Mouse (Mus musculus): ENCODE data around the gene Klhl29.

The Klhl29 gene

GRCm38 (mm10) chr12:5166141-5166540 is 209.3 kb downstream of the Klhl29 start:
- peak; percentile 77 to 78 for DNase-seq

GRCm38 (mm10) chr12:5165411-5165810 is 210.1 kb downstream of the Klhl29 start:
- DNase-seq, result no peak

- no peak for DNase-seq
Measured at GRCm38 (mm10) chr12:5162672-5163071, 212.8 kb downstream of the Klhl29 start.

- DNase-seq, result no peak
Measured at GRCm38 (mm10) chr12:5161631-5162030, 213.9 kb downstream of the Klhl29 start.

GRCm38 (mm10) chr12:5157931-5158481 is 217.5 kb downstream of the Klhl29 start:
- peak; percentile 51 to 54 for DNase-seq

GRCm38 (mm10) chr12:5157021-5157681 is 218.3 kb downstream of the Klhl29 start:
- peak; percentile 78 to 84 for DNase-seq

GRCm38 (mm10) chr12:5155177-5155576 is 220.3 kb downstream of the Klhl29 start:
- DNase-seq, result no peak

GRCm38 (mm10) chr12:5151859-5152258 is 223.6 kb downstream of the Klhl29 start:
- DNase-seq, result peak; percentile 66 to 70

- DNase-seq, result no peak
Measured at GRCm38 (mm10) chr12:5147346-5148035, 228.0 kb downstream of the Klhl29 start.

GRCm38 (mm10) chr12:5143903-5144781 is 231.3 kb downstream of the Klhl29 start:
- DNase-seq, result no peak

- no peak for DNase-seq
Measured at GRCm38 (mm10) chr12:5143224-5143623, 232.3 kb downstream of the Klhl29 start.

GRCm38 (mm10) chr12:5142776-5143175 is 232.7 kb downstream of the Klhl29 start:
- peak; percentile 93 to 96 for DNase-seq

- DNase-seq, result peak; percentile 42 to 49
Measured at GRCm38 (mm10) chr12:5141040-5141439, 234.4 kb downstream of the Klhl29 start.

GRCm38 (mm10) chr12:5139302-5139701 is 236.2 kb downstream of the Klhl29 start:
- DNase-seq, result no peak

GRCm38 (mm10) chr12:5136300-5136699 is 239.2 kb downstream of the Klhl29 start:
- DNase-seq, result peak; percentile 79 to 87

GRCm38 (mm10) chr12:5129190-5129589 is 246.3 kb downstream of the Klhl29 start:
- DNase-seq, result no peak

GRCm38 (mm10) chr12:5125907-5126306 is 249.6 kb downstream of the Klhl29 start:
- DNase-seq, result no peak

- DNase-seq, result no peak
Measured at GRCm38 (mm10) chr12:5122972-5123371, 252.5 kb downstream of the Klhl29 start.

- DNase-seq, result no peak
Measured at GRCm38 (mm10) chr12:5120249-5120648, 255.2 kb downstream of the Klhl29 start.

GRCm38 (mm10) chr12:5119726-5120125 is 255.8 kb downstream of the Klhl29 start:
- peak; percentile 94 to 95 for DNase-seq

GRCm38 (mm10) chr12:5119286-5119685 is 256.2 kb downstream of the Klhl29 start:
- DNase-seq, result no peak

GRCm38 (mm10) chr12:5116605-5117004 is 258.9 kb downstream of the Klhl29 start:
- peak; percentile 50 to 57 for DNase-seq

GRCm38 (mm10) chr12:5114631-5115030 is 260.9 kb downstream of the Klhl29 start:
- no peak for DNase-seq

All from cerebellum, postnatal 10 days (tissue).